Mouse (Mus musculus) heart, embryonic 14.5 days (tissue): Measurements from ENCODE around the gene Abat. TPM values are rescaled to one million over a fixed set of nuclear protein-coding genes. Genes with fewer than 3 reads are reported as not detected.

Source experiments
- ATAC-seq: fragments of 200-750 bp; cut with Nextera tagmentation; 2 replicates; pipeline ENCODE4 v1.8.0; 2017; ENCODE audit warnings: low read depth, moderate TSS enrichment; ENCODE audit not compliant: insufficient number of reproducible peaks, insufficient read depth, low FRiP score
- H3K27ac ChIP-seq, 2 experiments: fragments of 200-500 bp in 1 of 2; fragments of 300-500 bp in 1 of 2; sonication (generic) in 1 of 2; replicated peaks in 1 of 2; 2 replicates each; pipeline ENCODE4 v1.5.1; 2012 to 2014; ENCODE audit warnings: low read depth in 2 of 2, low read length in 2 of 2, control low read depth in 1 of 2, mild to moderate bottlenecking in 1 of 2, mixed read lengths in 1 of 2; ENCODE audit not compliant: control insufficient read depth in 1 of 2, insufficient read depth in 1 of 2
- H3K27me3 ChIP-seq: fragments of 300-500 bp; sonication (generic); 2 replicates; pipeline ENCODE4 v1.6.1; 2014; ENCODE audit warnings: mild to moderate bottlenecking, low read length, control low read depth; ENCODE audit not compliant: control insufficient read depth, insufficient read depth
- H3K36me3 ChIP-seq: fragments of 300-500 bp; sonication (generic); 2 replicates; pipeline ENCODE4 v1.6.1; 2014; ENCODE audit warnings: mild to moderate bottlenecking, control low read depth, low read length, mixed read lengths; ENCODE audit not compliant: control insufficient read depth, insufficient read depth
- H3K4me1 ChIP-seq, 2 experiments: fragments of 200-500 bp in 1 of 2; fragments of 300-500 bp in 1 of 2; sonication (generic) in 1 of 2; 2 replicates each; pipeline ENCODE4 v1.6.1; 2012 to 2014; ENCODE audit warnings: low read length in 2 of 2, control low read depth in 1 of 2, mixed read lengths in 1 of 2; ENCODE audit not compliant: control insufficient read depth in 2 of 2, insufficient read depth in 2 of 2
- H3K4me2 ChIP-seq: fragments of 300-500 bp; sonication (generic); 2 replicates; pipeline ENCODE4 v1.6.1; 2014; ENCODE audit warnings: mild to moderate bottlenecking, low read length
- H3K4me3 ChIP-seq, 2 experiments: fragments of 200-500 bp in 1 of 2; fragments of 300-500 bp in 1 of 2; sonication (generic) in 1 of 2; 2 replicates each; pipeline ENCODE4 v1.5.1; 2012 to 2014; ENCODE audit warnings: low read length in 2 of 2, mild to moderate bottlenecking in 2 of 2, control low read depth in 1 of 2, low read depth in 1 of 2, moderate library complexity in 1 of 2; ENCODE audit not compliant: control insufficient read depth in 1 of 2, insufficient read depth in 1 of 2
- H3K9ac ChIP-seq: fragments of 300-500 bp; sonication (generic); 2 replicates; pipeline ENCODE4 v1.6.1; 2014; ENCODE audit warnings: mild to moderate bottlenecking, low read length
- H3K9me3 ChIP-seq: fragments of 300-500 bp; sonication (generic); 2 replicates; pipeline ENCODE4 v1.6.1; 2016; ENCODE audit warnings: low read length, control low read depth; ENCODE audit not compliant: control insufficient read depth
- WGBS: fragments of 180-500 bp; shearing (Covaris S2); extraction: QIAGEN DNeasy Blood & Tissue Kit; methylation state at CpG from one replicate; pipeline ENCODE4 v1.1.7; 2014; 5-methylcytosine and 5-hydroxymethylcytosine counted together
- polyA plus RNA-seq: library from polyadenylated mRNA; unstranded; fragments of >200 nt; fragmentation: Nextera tagmentation; extraction: Ambion mirVana; gene quantifications from 2 replicates; pipeline ENCODE4 v1.2.1, GENCODE M21; 2014

The Abat gene
- polyA plus RNA-seq, 1 experiment from 2014 or later = 27.6 TPM

- H3K4me2 ChIP-seq = no peak overlapping the region
- ATAC-seq = no peak
- H3K9me3 ChIP-seq = no peaks in the 10 kb centered on the region
- no peaks in the 10 kb centered on the region for H3K27me3 ChIP-seq
- H3K4me3 ChIP-seq = no peak overlapping the region
- H3K36me3 ChIP-seq = peaks cover 11% of the 10 kb centered on the region
- H3K27ac ChIP-seq = no peak overlapping the region
- WGBS = 74% methylated on average over 8 of the region's 8 CpGs
- no peak overlapping the region for H3K9ac ChIP-seq
- H3K4me1 ChIP-seq = no peaks in the 10 kb centered on the region
Measured at GRCm38 (mm10) chr16:8612214-8613005, 99.2 kb downstream of the Abat start.

GRCm38 (mm10) chr16:8613039-8613438 lies 99.8 kb downstream of the Abat start:
- Histone ChIP-seq H3K4me3 (no peak overlapping the region), H3K27ac (no peak overlapping the region), H3K9me3 (no peaks in the 10 kb centered on the region), H3K36me3 (peaks cover 16% of the 10 kb centered on the region), H3K9ac (no peak overlapping the region), H3K4me1 (no peaks in the 10 kb centered on the region), H3K27me3 (no peaks in the 10 kb centered on the region), H3K4me2 (no peak overlapping the region)
- 77% methylated on average over 4 of the region's 4 CpGs for WGBS
- no peak for ATAC-seq

GRCm38 (mm10) chr16:8613447-8613846 lies 100.2 kb downstream of the Abat start:
- 80% methylated on average over 3 of the region's 3 CpGs for WGBS
- H3K4me1 ChIP-seq = no peaks in the 10 kb centered on the region
- no peak overlapping the region for H3K4me2 ChIP-seq
- H3K4me3 ChIP-seq = no peak overlapping the region
- H3K9me3 ChIP-seq = no peaks in the 10 kb centered on the region
- no peak overlapping the region for H3K27ac ChIP-seq
- H3K27me3 ChIP-seq = no peaks in the 10 kb centered on the region
- H3K36me3 ChIP-seq = peaks cover 16% of the 10 kb centered on the region
- ATAC-seq = no peak
- H3K9ac ChIP-seq = no peak overlapping the region

DNA sequence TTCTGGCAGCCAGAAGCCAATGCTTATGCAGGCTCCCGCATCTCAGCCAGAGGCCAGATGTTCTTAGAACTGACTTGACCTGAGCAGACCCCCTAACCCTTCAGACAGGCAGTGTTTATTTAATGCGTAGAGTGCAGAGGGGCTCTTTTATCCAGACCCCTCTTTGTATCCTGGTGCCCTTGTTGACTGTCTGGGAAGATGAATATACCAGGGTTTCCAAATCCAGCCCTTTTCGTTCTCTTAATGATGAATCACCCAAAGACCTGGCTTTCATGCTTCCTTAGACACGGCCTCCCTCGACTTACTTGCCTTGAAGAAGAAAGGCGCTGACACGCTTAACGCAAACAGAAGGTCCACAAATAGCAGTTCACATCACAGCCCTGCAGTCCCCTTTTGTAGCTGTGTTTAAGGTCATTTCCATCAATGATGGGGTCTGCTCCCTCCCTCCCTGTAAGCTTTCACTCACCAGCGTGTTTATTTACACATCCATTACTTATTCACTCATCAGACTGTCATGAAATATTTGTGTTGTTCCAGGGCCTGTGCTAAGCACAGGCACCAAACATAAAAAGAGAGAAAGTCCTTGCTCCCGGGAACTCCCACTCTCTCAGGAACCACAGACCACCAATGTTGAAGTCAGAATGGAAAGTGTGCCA lies 106.6 kb downstream of the Abat start:
- Histone ChIP-seq H3K9ac (no peak overlapping the region), H3K4me1 (no peaks in the 10 kb centered on the region), H3K27ac (no peak overlapping the region), H3K36me3 (peaks cover 13% of the 10 kb centered on the region; the same call in 1 of the 2 replicates), H3K9me3 (no peaks in the 10 kb centered on the region), H3K4me2 (no peak overlapping the region), H3K27me3 (no peaks in the 10 kb centered on the region), H3K4me3 (no peak overlapping the region)
- ATAC-seq = no peak
- WGBS = 69% methylated on average over 10 of the region's 10 CpGs

GRCm38 (mm10) chr16:8620315-8621115 lies 107.3 kb downstream of the Abat start:
- no peak overlapping the region for H3K4me3 ChIP-seq
- WGBS = 82% methylated on average over 16 of the region's 16 CpGs
- no peak for ATAC-seq
- no peaks in the 10 kb centered on the region for H3K9me3 ChIP-seq
- peaks cover 11% of the 10 kb centered on the region; the same call in 1 of the 2 replicates for H3K36me3 ChIP-seq
- no peak overlapping the region for H3K4me2 ChIP-seq
- no peak overlapping the region for H3K9ac ChIP-seq
- H3K27ac ChIP-seq = no peak overlapping the region
- no peaks in the 10 kb centered on the region for H3K4me1 ChIP-seq
- H3K27me3 ChIP-seq = no peaks in the 10 kb centered on the region

GRCm38 (mm10) chr16:8630419-8630818 lies 117.2 kb downstream of the Abat start:
- H3K9me3 ChIP-seq = no peaks in the 10 kb centered on the region
- WGBS = 62% methylated on average over 2 of the region's 2 CpGs
- no peak overlapping the region for H3K9ac ChIP-seq
- H3K4me2 ChIP-seq = no peak overlapping the region
- H3K36me3 ChIP-seq = peaks cover 37% of the 10 kb centered on the region
- no peak overlapping the region for H3K27ac ChIP-seq
- no peak for ATAC-seq
- H3K27me3 ChIP-seq = no peaks in the 10 kb centered on the region
- no peaks in the 10 kb centered on the region for H3K4me1 ChIP-seq
- H3K4me3 ChIP-seq = no peak overlapping the region

DNA sequence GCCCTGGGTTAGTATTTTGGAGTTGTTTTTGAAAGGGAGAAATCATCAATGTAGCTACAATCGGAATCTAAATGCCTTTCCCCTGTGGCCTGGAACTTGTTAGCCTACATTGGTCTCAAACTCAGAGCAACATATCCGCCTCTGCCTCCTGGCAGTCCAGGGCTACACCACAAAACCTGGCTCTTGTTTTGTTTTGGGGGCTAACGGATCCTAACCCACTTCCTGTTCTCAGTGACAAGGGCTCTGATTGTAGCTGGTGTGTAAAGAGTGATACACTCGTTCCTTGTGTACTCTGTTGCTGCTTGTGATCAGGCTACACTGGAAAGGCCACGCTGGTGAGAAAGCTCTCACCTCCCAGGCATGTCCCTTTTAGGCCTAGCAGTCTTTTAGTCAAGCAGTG lies 118.2 kb downstream of the Abat start:
- Histone ChIP-seq H3K9ac (no peak overlapping the region), H3K36me3 (peaks cover 42% of the 10 kb centered on the region), H3K4me2 (no peak overlapping the region), H3K9me3 (no peaks in the 10 kb centered on the region), H3K4me1 (peaks cover 3 to 7% of the 10 kb centered on the region in 2 experiments), H3K4me3 (no peak overlapping the region), H3K27me3 (no peaks in the 10 kb centered on the region), H3K27ac (no peak overlapping the region)
- WGBS = 83% methylated on average over 5 of the region's 5 CpGs
- ATAC-seq = no peak
